In genomic region chr15:78832701-78833123, GRCm38 (mm10) we compare ENCODE assay signal across 8 mouse cellular contexts. TPM values are rescaled to one million over a fixed set of nuclear protein-coding genes. Genes with fewer than 3 reads are reported as not detected.
DNase-seq lines count a peak whose midpoint lies in the region; ATAC-seq and TF ChIP-seq lines count a peak whose summit lies in the region.
"Had no signal": no experiment of that assay in that cellular context is flagged by ENCODE, and none has a peak within 500 bp of the region (broad histone marks: within the 10 kb centered on the region; RNA-seq: fewer than 3 reads in every experiment).

No protein-coding gene starts in this region.

- peak overlapping the region; percentile 57 for H3K27ac ChIP-seq in embryonic facial prominence, embryonic 14.5 days (replicated peaks; ENCODE audit: low read depth, low read length)
- peak overlapping the region; percentile 96 for H3K27ac ChIP-seq in kidney, adult 2 months (ENCODE audit: insufficient read depth, low read depth, low read length)
- peak overlapping the region; percentile 89 for H3K27ac ChIP-seq in limb, embryonic 11.5 days (replicated peaks; ENCODE audit: low read depth, low read length)
- peak overlapping the region; percentile 68 for H3K27ac ChIP-seq in midbrain, embryonic 16.5 days (ENCODE audit: low read length)

- H3K4me2 ChIP-seq in embryonic facial prominence, embryonic 14.5 days (ENCODE audit: low read depth, low read length): no peak overlapping the region
- peak overlapping the region; percentile 15; the same call in 1 of the 2 replicates for H3K4me2 ChIP-seq in limb, embryonic 11.5 days (ENCODE audit: low read depth, severe bottlenecking)
- no peak overlapping the region for H3K4me2 ChIP-seq in midbrain, embryonic 16.5 days (ENCODE audit: low read length)

- TF ChIP-seq POLR2A in brain, embryonic 14.5 days (IDR thresholded peaks at IDR 0.05; ENCODE audit: borderline replicate concordance, extremely low read depth, insufficient read depth, insufficient read length, poor library complexity, severe bottlenecking): no peak
- no peak for TF ChIP-seq POLR2A in kidney, adult 2 months (IDR thresholded peaks at IDR 0.05; ENCODE audit: low read depth, low read length)

- H3K36me3 ChIP-seq in embryonic facial prominence, embryonic 14.5 days (ENCODE audit: control insufficient read depth, insufficient read depth, low read length): no peaks in the 10 kb centered on the region
- no peaks in the 10 kb centered on the region for H3K36me3 ChIP-seq in kidney, adult 2 months (ENCODE audit: control insufficient read depth, insufficient read depth, low read length)
- H3K36me3 ChIP-seq in limb, embryonic 11.5 days (ENCODE audit: control insufficient read depth, insufficient read depth, low read length): no peaks in the 10 kb centered on the region
- H3K36me3 ChIP-seq in midbrain, embryonic 16.5 days (ENCODE audit: control insufficient read depth, insufficient read depth, low read length): no peaks in the 10 kb centered on the region

- no peak overlapping the region for H3K4me3 ChIP-seq in embryonic facial prominence, embryonic 14.5 days (ENCODE audit: low read depth, low read length)
- no peak overlapping the region for H3K4me3 ChIP-seq in kidney, adult 2 months (ENCODE audit: insufficient read depth, low read depth, low read length)
- peak overlapping the region; percentile 3; the same call in 1 of the 2 replicates for H3K4me3 ChIP-seq in limb, embryonic 11.5 days (ENCODE audit: low read depth, low read length)
- no peak overlapping the region for H3K4me3 ChIP-seq in midbrain, embryonic 16.5 days (ENCODE audit: low read depth, low read length)

- H3K9me3 ChIP-seq in embryonic facial prominence, embryonic 14.5 days (ENCODE audit: control insufficient read depth, low read length): no peaks in the 10 kb centered on the region
- H3K9me3 ChIP-seq in limb, embryonic 11.5 days (ENCODE audit: control insufficient read depth, low read length): no peaks in the 10 kb centered on the region
- no peaks in the 10 kb centered on the region for H3K9me3 ChIP-seq in midbrain, embryonic 16.5 days (replicated peaks; ENCODE audit: control insufficient read depth, low read length, poor library complexity, severe bottlenecking)

- DNase-seq in brain, embryonic 14.5 days (ENCODE audit: low read depth): peak; percentile 85
- peak; percentile 83 for DNase-seq in embryonic facial prominence, embryonic 14.5 days (ENCODE audit: low spot score)
- peak; percentile 85 for DNase-seq in heart, adult 8-10 months (ENCODE audit: low spot score)
- DNase-seq in kidney, adult 2 months: peak; percentile 90
- peak; percentile 75 for DNase-seq in limb, embryonic 11.5 days (ENCODE audit: low spot score)
- no peak for DNase-seq in thymus, postnatal 0 days (ENCODE audit: low spot score)

- H3K9ac ChIP-seq in embryonic facial prominence, embryonic 14.5 days (ENCODE audit: low read depth, low read length): peak overlapping the region; percentile 53
- peak overlapping the region; percentile 43; the same call in 1 of the 2 replicates for H3K9ac ChIP-seq in limb, embryonic 11.5 days (ENCODE audit: low read length)
- 0 out of 2 replicates have a peak overlapping the region, but pooled peaks have one; percentile 11 for H3K9ac ChIP-seq in midbrain, embryonic 16.5 days (ENCODE audit: low read depth, low read length)

- no peak for TF ChIP-seq CTCF in brain, embryonic 14.5 days (IDR thresholded peaks at IDR 0.05; ENCODE audit: borderline replicate concordance, extremely low read depth, insufficient read depth, insufficient read length)
- no peak for TF ChIP-seq CTCF in kidney, adult 2 months (conservative IDR thresholded peaks at IDR 0.05; ENCODE audit: insufficient read depth, insufficient read length, low read depth, low read length)

- peaks cover 31% of the 10 kb centered on the region for H3K4me1 ChIP-seq in embryonic facial prominence, embryonic 14.5 days (ENCODE audit: control insufficient read depth, insufficient read depth, low read length)
- peaks cover 19% of the 10 kb centered on the region for H3K4me1 ChIP-seq in kidney, adult 2 months (ENCODE audit: control insufficient read depth, insufficient read depth, low read length)
- peaks cover 43% of the 10 kb centered on the region for H3K4me1 ChIP-seq in limb, embryonic 11.5 days (ENCODE audit: control insufficient read depth, insufficient read depth, low read length)
- H3K4me1 ChIP-seq in midbrain, embryonic 16.5 days (ENCODE audit: control insufficient read depth, insufficient read depth, low read length): peaks cover 7% of the 10 kb centered on the region; the same call in 1 of the 2 replicates

- no peaks in the 10 kb centered on the region for H3K27me3 ChIP-seq in embryonic facial prominence, embryonic 14.5 days (replicated peaks; ENCODE audit: control insufficient read depth, insufficient read depth, low read length)
- no peaks in the 10 kb centered on the region for H3K27me3 ChIP-seq in kidney, adult 2 months (replicated peaks; ENCODE audit: control insufficient read depth, insufficient read depth, low read length)
- no peaks in the 10 kb centered on the region for H3K27me3 ChIP-seq in limb, embryonic 11.5 days (ENCODE audit: control insufficient read depth, insufficient read depth, low read length)
- H3K27me3 ChIP-seq in midbrain, embryonic 16.5 days (ENCODE audit: control insufficient read depth, insufficient read depth, low read depth, low read length): no peaks in the 10 kb centered on the region

- peak; percentile 72 for ATAC-seq in embryonic facial prominence, embryonic 14.5 days (ENCODE audit: low read depth)
- ATAC-seq in limb, embryonic 11.5 days (ENCODE audit: insufficient number of reproducible peaks, low FRiP score, low TSS enrichment, low read depth): peak; percentile 77
- ATAC-seq in midbrain, embryonic 16.5 days: peak; percentile 79

- WGBS in embryonic facial prominence, embryonic 14.5 days: 16% methylated on average over 10 of the region's 14 CpGs
- WGBS in kidney, adult 2 months: 23% methylated on average over 14 of the region's 14 CpGs
- 10% methylated on average over 14 of the region's 14 CpGs for WGBS in limb, embryonic 11.5 days
- WGBS in midbrain, embryonic 16.5 days: 4% methylated on average over 14 of the region's 14 CpGs

RNA-seq across cellular contexts. Expression of gene Cdc42ep1, which starts 9.7 kb away (rescaled TPM):
- 9.3 and 13.5 TPM in 2 replicates for polyA plus RNA-seq in brain, embryonic 14.5 days (2012; rRNA removed)
- 30.8 and 36.1 TPM in 2 replicates for polyA plus RNA-seq in embryonic facial prominence, embryonic 14.5 days (2014; fragmentation: Nextera tagmentation; extraction: Ambion mirVana)
- 10 to 100 TPM; 30.5 to 40.3 (median 39.1) TPM for total RNA-seq in heart, adult 8-10 months (2022)
- 59.2 and 66.7 TPM in 2 replicates for polyA plus RNA-seq in kidney, adult 2 months (2012; rRNA removed)
- 11.2 and 12.6 TPM in 2 replicates for polyA plus RNA-seq in limb, embryonic 11.5 days (2014; fragmentation: Nextera tagmentation; extraction: Ambion mirVana)
- 11.4 and 13.6 TPM in 2 replicates for polyA plus RNA-seq in midbrain, embryonic 16.5 days (2015; fragmentation: Nextera tagmentation; extraction: Ambion mirVana)
- polyA plus RNA-seq in thymus, postnatal 0 days (2015; fragmentation: Nextera tagmentation; extraction: Ambion mirVana): 3.9 and 4.0 TPM in 2 replicates
- total RNA-seq: common myeloid progenitor, adult 5-6 weeks had no signal

RNA-seq across cellular contexts. Expression of gene Lgals2, which starts 22.6 kb away (rescaled TPM):
- polyA plus RNA-seq in brain, embryonic 14.5 days (2012; rRNA removed): 0.16 and 0.19 TPM in 2 replicates
- 0.89 and 1.4 TPM in 2 replicates for polyA plus RNA-seq in embryonic facial prominence, embryonic 14.5 days (2014; fragmentation: Nextera tagmentation; extraction: Ambion mirVana)
- under 1 TPM in 1 of 4 experiments, not detected in 3; 0.65 TPM for total RNA-seq in heart, adult 8-10 months (2022)
- polyA plus RNA-seq in kidney, adult 2 months (2012; rRNA removed): 0.24 and 0.25 TPM in 2 replicates
- not detected in 2 replicates for polyA plus RNA-seq in limb, embryonic 11.5 days (2014; fragmentation: Nextera tagmentation; extraction: Ambion mirVana)
- polyA plus RNA-seq in midbrain, embryonic 16.5 days (2015; fragmentation: Nextera tagmentation; extraction: Ambion mirVana): not detected in 2 replicates
- 3.3 and 5.1 TPM in 2 replicates for polyA plus RNA-seq in thymus, postnatal 0 days (2015; fragmentation: Nextera tagmentation; extraction: Ambion mirVana)
- total RNA-seq: common myeloid progenitor, adult 5-6 weeks had no signal

RNA-seq across cellular contexts. Expression of gene Card10, which starts 29.9 kb away (rescaled TPM):
- 5.1 and 5.5 TPM in 2 replicates for polyA plus RNA-seq in brain, embryonic 14.5 days (2012; rRNA removed)
- 6.1 and 6.3 TPM in 2 replicates for polyA plus RNA-seq in embryonic facial prominence, embryonic 14.5 days (2014; fragmentation: Nextera tagmentation; extraction: Ambion mirVana)
- total RNA-seq in heart, adult 8-10 months (2022): 10 to 100 TPM; 14.3 to 16.1 (median 15.2) TPM
- 80.4 and 93.7 TPM in 2 replicates for polyA plus RNA-seq in kidney, adult 2 months (2012; rRNA removed)
- 3.4 and 3.5 TPM in 2 replicates for polyA plus RNA-seq in limb, embryonic 11.5 days (2014; fragmentation: Nextera tagmentation; extraction: Ambion mirVana)
- 1.8 and 2.2 TPM in 2 replicates for polyA plus RNA-seq in midbrain, embryonic 16.5 days (2015; fragmentation: Nextera tagmentation; extraction: Ambion mirVana)
- polyA plus RNA-seq in thymus, postnatal 0 days (2015; fragmentation: Nextera tagmentation; extraction: Ambion mirVana): 2.6 and 2.8 TPM in 2 replicates
- total RNA-seq: common myeloid progenitor, adult 5-6 weeks had no signal

RNA-seq across cellular contexts. Expression of gene Gga1, which starts 44.3 kb away (rescaled TPM):
- 76.1 and 79.1 TPM in 2 replicates for polyA plus RNA-seq in brain, embryonic 14.5 days (2012; rRNA removed)
- 42.5 and 46.9 TPM in 2 replicates for polyA plus RNA-seq in embryonic facial prominence, embryonic 14.5 days (2014; fragmentation: Nextera tagmentation; extraction: Ambion mirVana)
- total RNA-seq in heart, adult 8-10 months (2022): 10 to 100 TPM; 44.8 to 49.1 (median 46.3) TPM
- 56.5 and 68.1 TPM in 2 replicates for polyA plus RNA-seq in kidney, adult 2 months (2012; rRNA removed)
- polyA plus RNA-seq in limb, embryonic 11.5 days (2014; fragmentation: Nextera tagmentation; extraction: Ambion mirVana): 30.9 and 32.7 TPM in 2 replicates
- polyA plus RNA-seq in midbrain, embryonic 16.5 days (2015; fragmentation: Nextera tagmentation; extraction: Ambion mirVana): 46.0 and 46.5 TPM in 2 replicates
- 42.4 and 42.5 TPM in 2 replicates for polyA plus RNA-seq in thymus, postnatal 0 days (2015; fragmentation: Nextera tagmentation; extraction: Ambion mirVana)

RNA-seq across cellular contexts. Expression of gene Mfng, which starts 59.4 kb away (rescaled TPM):
- polyA plus RNA-seq in brain, embryonic 14.5 days (2012; rRNA removed): 37.6 and 72.6 TPM in 2 replicates
- 13.6 and 13.7 TPM in 2 replicates for polyA plus RNA-seq in embryonic facial prominence, embryonic 14.5 days (2014; fragmentation: Nextera tagmentation; extraction: Ambion mirVana)
- 10 to 100 TPM in 1 of 4 experiments, 1 to 10 TPM in 3; 7.5 to 11.4 (median 9.5) TPM for total RNA-seq in heart, adult 8-10 months (2022)
- polyA plus RNA-seq in kidney, adult 2 months (2012; rRNA removed): 15.7 and 16.6 TPM in 2 replicates
- 5.3 and 7.5 TPM in 2 replicates for polyA plus RNA-seq in limb, embryonic 11.5 days (2014; fragmentation: Nextera tagmentation; extraction: Ambion mirVana)
- 13.5 and 19.7 TPM in 2 replicates for polyA plus RNA-seq in midbrain, embryonic 16.5 days (2015; fragmentation: Nextera tagmentation; extraction: Ambion mirVana)
- polyA plus RNA-seq in thymus, postnatal 0 days (2015; fragmentation: Nextera tagmentation; extraction: Ambion mirVana): 55.2 TPM in 2 replicates

Comparison
In these comparisons a context has a peak if more than half of its experiments do, and no peak if none do; other contexts are left out.
1. RNA of gene Card10, which starts 29.9 kb away (polyA plus RNA-seq): 80.4 to 93.7 TPM in kidney, adult 2 months; 6.1 to 6.3 TPM in embryonic facial prominence, embryonic 14.5 days, 5.1 to 5.5 TPM in brain, embryonic 14.5 days, 3.4 to 3.5 TPM in limb, embryonic 11.5 days, 2.6 to 2.8 TPM in thymus, postnatal 0 days and 1.8 to 2.2 TPM in midbrain, embryonic 16.5 days; every median in the first group is over 10 times any median in the second.
2. Peak in every context shown above with its lines, with median percentiles within 50 percentile points of each other: ATAC-seq, H3K27ac ChIP-seq and H3K9ac ChIP-seq.